Mouse (Mus musculus) T-helper 2 cell (primary cell): Measurements from ENCODE around the gene 6820408C15Rik.
"Not testable (repeated sequence)": the region's sequence is repeated elsewhere in the genome, so short reads cannot be mapped to it uniquely, and the experiment has no call there.

Experiments used
- in situ Hi-C: fragments of 300-600 bp; cut with MboI, MseI; formaldehyde crosslinking; loops from one replicate; pipeline ENCODE4 v1.15.1; 2025; ENCODE audit warnings: high pct_unique_total_duplicates

6820408C15Rik gene

DNA sequence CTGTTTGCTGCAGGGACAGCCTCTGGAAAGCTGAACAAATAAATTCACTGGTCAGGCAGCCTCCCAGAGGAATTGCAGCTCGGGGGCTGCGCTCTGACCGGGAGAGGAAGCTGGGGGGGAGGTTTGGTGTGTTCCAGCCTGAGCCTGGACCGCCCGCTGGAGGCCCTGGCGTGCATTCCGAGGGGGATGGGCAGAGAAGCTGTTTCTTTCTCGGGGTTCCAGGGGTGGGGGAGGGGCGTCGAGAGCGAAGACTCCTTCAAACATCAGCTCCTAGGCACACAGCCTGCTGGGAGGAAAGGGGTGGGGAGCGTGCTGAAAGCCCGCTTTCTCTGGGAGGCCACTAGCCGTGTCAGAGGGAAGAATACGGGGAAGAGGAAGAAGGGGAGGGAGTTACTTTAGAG is 4.4 kb upstream of the 6820408C15Rik start:
- in situ Hi-C loops, result no loop called here

DNA sequence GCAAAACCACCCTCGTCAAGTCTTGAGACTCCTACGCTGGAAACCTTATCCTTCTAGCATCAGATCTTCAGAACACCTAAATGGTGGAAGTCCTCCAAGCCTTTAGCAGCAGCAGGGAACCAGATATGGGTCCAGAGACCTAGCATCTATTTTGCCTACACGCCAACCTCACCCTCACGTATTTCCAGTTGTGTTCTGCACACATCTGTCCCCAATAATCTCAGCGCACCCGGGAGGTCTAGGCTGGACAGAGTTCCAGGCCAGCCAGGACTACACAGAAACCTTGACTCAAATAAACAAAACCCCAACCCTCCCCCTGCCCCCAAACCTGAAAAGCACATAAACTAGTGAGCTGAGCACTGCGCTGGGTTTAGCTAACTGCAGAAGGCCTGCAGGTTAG is 3.9 kb upstream of the 6820408C15Rik start:
- in situ Hi-C loops, result no loop called here

DNA sequence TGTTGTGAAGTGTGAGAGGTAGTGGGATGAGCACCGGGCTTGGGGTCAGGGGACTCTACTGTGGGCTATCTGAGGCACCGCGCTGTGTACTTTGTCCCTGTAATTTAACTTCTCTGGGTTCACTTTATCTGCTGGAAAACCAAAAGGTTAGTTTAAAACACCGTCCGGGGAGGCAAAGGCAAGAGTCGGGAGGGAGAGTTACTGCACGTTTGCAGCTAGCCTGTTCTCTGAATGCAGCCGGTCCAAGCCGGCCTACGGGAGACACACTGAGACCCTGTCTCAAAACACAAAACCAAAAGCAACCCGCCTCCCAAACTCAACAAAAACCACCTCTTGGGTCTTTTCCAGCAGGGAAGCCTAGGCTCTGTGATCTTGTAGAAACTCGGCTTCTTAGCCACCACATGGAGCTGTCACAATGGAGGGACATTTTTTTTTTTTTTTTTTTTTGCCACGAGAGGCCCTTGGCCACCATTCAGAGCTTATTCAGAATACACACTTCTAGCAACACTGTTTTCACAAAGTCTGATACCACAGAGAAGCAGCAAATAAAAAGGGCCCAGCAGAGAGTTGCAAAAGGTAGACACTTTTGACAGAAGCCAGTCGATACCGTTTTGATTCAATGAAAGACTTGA is 2.7 kb upstream of the 6820408C15Rik start:
- in situ Hi-C loops, result no loop called here

- in situ Hi-C loops, result no loop called here
Measured at GRCm38 (mm10) chr2:152413158-152413764, 2.1 kb upstream of the 6820408C15Rik start.

DNA sequence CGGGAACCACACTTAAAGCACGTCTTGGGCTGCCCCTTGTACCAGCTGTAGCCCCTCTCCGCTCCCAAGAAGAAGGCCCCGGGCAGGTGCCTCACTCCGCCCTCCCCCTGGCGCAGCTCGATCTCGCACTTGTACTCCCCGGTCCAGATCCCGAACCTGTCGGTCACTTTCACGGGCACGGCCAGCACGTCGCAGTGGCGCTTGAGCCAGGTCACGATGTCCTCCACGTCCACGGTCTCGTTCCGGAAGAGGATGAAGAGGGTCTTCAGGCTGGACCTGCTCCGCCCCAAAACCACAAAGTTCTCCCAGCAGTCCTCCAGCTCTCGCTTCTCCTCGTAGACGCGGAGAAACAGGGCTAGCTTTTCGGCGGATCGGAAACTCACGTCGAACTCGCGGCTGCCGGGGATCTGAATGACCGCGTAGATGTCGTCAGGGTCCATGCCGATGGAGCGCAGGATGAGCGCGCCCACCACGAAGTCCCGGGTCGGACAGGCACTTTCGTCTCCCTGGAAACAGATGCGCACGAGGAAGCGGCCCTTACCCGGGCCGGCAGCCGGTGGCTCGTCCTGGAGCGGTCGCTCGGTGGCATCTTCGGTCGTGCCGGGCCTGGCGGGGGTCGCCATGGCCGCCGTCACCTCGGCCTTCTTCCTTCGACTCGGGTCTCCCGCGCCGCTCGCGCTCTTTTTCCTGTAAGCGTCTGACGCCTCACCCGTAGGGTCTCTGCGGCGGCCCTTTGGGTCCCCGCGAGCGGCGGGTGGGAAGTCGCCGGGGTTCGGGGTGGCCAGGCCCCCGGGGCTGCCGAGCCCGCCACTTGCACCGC is 1.4 kb upstream of the 6820408C15Rik start:
- in situ Hi-C loops, result no loop called here

GRCm38 (mm10) chr2:152414591-152415165 is 709 bp upstream of the 6820408C15Rik start, which contains the start of gene Zcchc3:
TSS of gene Zcchc3 (minus strand) at chr2:152415027.
- in situ Hi-C loops, result no loop called here

DNA sequence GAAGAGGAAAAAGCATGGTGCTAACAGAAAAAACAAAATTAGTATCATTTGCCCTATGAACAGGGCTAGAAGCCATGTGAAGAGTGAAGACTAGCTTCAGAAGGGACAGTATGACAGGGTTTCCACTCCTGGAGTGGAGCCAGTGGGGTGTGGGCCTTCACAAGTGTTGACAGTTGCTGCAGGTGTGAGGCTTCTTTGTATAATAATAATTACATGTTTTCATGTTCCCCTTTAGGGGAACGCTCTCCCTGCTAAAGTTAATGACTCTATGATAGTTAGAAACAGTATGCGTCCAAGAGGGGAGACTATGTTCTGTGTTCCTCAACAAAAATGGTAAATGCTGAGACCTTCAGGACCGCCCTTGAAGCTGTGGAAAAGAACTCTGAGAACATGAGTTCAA is 399 bp downstream of the 6820408C15Rik start:
- in situ Hi-C loops, result no loop called here

- in situ Hi-C loops, result no loop called here
Measured at GRCm38 (mm10) chr2:152427493-152427892, 12.1 kb downstream of the 6820408C15Rik start.

DNA sequence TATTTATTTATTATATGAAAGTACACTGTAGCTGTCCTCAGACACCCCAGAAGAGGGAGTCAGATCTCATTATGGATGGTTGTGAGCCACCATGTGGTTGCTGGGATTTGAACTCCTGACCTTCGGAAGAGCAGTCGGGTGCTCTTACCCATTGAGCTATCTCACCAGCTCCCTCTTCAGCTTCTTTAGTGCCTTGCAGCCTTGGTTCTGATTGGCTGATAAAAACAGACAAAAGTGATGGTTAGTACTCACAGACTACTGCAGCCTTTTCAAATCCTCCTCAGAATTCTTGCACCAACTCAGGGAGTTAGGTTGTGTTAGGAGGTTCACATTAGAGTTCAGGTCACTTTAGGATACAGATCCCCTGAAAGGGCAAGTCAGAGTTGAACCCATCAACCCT is 13.1 kb downstream of the 6820408C15Rik start:
- in situ Hi-C loops, result not testable (repeated sequence)

GRCm38 (mm10) chr2:152436405-152436901 is 21.1 kb downstream of the 6820408C15Rik start:
- in situ Hi-C loops, result no loop called here

DNA sequence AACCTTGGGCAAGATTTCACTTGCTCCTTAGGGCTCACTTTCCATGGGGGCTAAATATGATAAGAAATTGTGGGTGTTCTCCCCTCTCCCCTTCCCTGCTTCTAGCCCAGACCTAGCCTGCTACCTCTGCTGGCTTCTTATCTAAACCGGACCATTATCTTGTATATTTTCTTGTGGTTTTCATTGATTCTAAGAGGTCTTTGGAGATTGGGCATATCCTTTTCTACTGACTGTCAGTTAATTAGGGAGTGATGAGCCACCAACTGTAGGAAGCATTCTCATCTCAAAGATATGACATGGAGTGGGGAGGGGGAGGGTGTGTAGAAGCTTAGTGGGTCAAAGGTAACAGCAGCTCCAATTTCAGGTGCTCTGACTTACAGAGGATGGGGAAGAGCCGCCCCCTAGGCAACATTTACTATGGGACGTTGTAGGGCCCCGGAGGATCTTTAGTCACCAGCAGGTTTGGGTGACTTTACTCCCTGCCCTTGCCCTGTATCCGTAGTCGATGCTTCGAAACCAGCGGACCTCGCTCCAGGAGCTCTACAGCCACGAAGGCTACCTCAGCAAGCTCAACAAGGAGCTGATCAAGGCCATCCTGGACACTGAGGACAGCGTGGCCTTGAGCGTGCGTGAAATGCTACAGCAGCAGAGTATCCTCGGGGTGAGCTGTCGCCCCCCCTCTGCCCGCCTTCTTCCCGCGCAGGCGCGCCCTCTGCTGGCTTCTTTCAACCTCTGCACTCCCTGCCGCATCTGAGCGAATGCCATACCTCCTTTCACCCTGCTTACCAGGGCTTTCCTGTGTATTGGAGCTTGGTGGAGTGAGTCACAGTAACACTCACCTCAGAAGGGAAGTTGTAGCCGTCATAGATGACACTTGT is 21.8 kb downstream of the 6820408C15Rik start:
- in situ Hi-C loops, result no loop called here

- in situ Hi-C loops, result no loop called here
Measured at GRCm38 (mm10) chr2:152438963-152439362, 23.6 kb downstream of the 6820408C15Rik start.

DNA sequence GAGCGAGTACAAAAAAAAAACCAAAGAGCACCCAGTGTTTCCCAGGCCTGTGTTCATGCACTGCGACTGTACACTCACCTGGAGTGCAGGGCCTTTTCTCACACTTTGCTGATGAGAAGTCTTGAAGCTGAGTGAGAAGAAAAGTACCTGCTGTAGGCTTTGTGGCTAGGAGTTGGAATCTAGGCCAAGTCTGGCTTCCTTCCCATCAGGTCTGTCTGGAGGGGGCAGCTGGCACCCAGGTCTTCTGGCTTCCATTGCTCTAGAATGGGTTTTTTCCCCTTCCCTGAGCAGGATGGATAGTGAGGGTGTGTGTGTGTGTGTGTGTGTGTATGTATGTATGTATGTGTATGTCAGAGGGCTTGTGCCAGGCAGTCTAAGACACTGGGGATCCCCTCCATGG is 24.4 kb downstream of the 6820408C15Rik start:
- in situ Hi-C loops, result no loop called here

DNA sequence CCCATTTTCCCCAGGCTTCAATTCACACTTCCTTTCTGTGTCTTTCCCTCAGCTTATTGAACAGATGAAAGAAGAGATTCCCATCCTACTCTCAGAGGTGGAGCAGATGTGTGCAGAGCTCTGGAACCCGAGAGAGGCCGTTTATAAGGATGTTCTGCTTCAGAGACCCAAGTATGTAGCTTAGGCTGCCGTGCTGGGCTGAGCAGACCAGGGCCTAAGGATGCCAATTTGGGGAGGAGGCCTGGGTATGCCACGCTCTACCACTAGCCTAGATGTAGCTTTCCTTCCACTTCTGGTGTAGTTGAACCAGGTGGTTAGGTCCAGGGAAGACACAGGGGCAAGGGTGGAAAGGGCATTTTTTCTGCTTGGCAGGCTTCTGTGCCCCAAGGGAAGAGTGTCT is 26.9 kb downstream of the 6820408C15Rik start:
- in situ Hi-C loops, result no loop called here

- in situ Hi-C loops, result no loop called here
Measured at GRCm38 (mm10) chr2:152443281-152443680, 27.9 kb downstream of the 6820408C15Rik start.

DNA sequence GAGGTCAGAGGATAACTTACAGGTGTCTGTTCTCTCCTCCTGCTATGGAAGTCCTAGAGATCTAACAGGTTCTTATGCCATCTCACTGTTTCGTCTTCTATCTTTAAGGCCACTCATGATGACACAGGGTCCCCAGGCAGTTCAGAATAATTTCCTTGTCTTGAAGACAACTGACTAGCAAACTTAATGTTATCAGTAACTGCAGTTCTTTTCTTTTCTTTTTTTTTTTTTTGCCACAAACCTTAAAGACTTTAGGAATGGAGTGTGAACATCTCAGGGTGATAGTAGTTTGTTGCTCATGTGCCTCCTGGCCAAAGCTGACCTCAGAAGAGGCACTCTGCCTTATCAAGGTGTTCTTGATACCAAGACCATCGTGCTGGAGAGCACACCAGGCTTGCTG is 31.3 kb downstream of the 6820408C15Rik start:
- in situ Hi-C loops, result no loop called here

DNA sequence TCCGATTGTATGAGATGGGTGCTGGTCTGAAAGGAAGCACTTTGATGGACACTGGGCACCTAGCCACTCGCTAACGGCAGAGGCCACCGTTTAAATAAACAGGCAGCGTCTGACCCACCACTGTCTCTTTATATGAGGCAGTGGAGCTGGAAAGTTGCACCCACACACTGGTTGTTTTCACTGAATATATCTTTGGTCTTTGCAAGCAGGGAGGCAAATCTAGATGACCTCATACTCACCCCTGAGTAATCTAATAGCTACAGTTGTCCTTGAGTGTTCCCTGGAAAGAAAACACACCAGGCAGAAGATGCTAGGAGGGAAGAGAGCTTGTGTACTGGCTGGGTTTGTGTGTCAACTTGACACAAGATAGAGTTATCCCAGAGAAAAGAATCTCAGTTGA is 32.1 kb downstream of the 6820408C15Rik start:
- in situ Hi-C loops, result no loop called here

DNA sequence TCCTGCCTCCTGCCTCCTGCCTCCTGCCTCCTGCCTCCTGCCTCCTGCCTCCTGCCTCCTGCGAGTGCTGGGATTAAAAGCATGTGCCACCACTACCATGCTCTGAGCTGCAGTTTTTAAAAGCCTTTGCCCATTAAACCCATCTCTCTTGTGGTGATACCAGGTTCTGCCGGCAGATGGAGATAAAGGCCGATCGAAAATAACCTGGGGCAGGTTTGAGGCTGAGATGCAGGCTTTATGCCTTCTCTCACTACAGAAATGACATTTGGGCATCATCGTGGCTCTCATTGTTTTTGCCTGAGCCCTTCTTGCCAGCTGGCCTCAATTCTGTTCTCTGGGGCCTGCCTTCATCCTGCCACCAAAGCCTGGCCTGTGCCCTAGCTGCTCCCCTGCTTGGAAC is 34.9 kb downstream of the 6820408C15Rik start:
- in situ Hi-C loops, result no loop called here

DNA sequence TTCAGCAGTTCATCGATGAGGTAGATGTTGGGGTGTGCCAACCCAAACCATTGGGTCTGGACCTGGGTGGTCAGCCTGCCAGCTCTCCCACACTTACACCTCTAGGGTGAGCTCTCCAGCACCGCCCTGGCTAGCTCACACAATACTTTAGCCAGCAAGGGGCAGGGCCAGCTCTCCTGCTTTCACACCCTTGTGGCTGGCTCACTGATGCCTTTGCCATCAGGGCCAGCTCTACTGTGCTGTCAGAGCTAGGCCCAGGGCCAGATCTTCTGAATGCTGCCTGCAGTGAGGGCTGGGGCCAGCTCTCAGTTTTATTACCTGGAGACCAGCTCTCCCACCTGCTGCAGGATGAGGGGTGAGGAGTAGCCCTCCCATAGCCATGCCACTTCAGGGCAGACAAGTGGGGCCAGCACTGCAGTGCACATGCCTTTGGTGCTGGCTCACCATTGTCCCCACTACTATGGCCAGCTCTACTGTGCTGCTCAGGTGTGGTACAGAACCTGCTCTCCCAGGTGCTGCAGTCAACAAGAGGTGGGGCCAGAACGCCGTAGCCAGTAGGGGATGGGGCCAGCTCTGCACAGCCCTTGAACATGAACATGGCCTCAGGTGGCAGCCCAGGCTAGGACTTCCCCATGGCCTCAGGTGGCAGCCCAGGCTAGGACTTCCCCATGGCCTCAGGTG is 36.9 kb downstream of the 6820408C15Rik start:
- in situ Hi-C loops, result no loop called here

GRCm38 (mm10) chr2:152459241-152459640 is 43.9 kb downstream of the 6820408C15Rik start:
- in situ Hi-C loops, result no loop called here
